Mouse (Mus musculus): Measurements from ENCODE around the gene Abca8a. TPM values are rescaled to one million over a fixed set of nuclear protein-coding genes. Genes with fewer than 3 reads are reported as not detected.

The Abca8a gene
- polyA plus RNA-seq (2012; ENCODE audit: low replicate concordance): not detected in 2 replicates

GRCm38 (mm10) chr11:110095858-110096257 lies at the start of gene Abca8a:
TSS of gene Abca8a (minus strand) at chr11:110095978.

GRCm38 (mm10) chr11:109995624-109996023 lies 100.2 kb downstream of the Abca8a start, which contains the start of gene Abca8b:
TSS of gene Abca8b (minus strand) at chr11:109995845.

Other genes starting within 250 kb of the Abca8a start
- gene Abca8b, start 100.1 kb downstream of the Abca8a start, polyA plus RNA-seq (2012; ENCODE audit: low replicate concordance): not detected in 2 replicates
- gene Abca9, start 72.2 kb upstream of the Abca8a start, polyA plus RNA-seq (2012; ENCODE audit: low replicate concordance): not detected in 2 replicates
- not detected in 2 replicates for gene Abca6, start 155.8 kb upstream of the Abca8a start, polyA plus RNA-seq (2012; ENCODE audit: low replicate concordance)
- gene Abca5, start 241.7 kb upstream of the Abca8a start, polyA plus RNA-seq (2012; ENCODE audit: low replicate concordance): not detected in 2 replicates